Mouse (Mus musculus) ovary, postnatal 36 days (tissue): ENCODE measurements around the gene Cenpa.

Experiments used
- DNase-seq: peaks from one replicate; pipeline ENCODE4 v3.0.0; 2022; ENCODE audit warnings: low spot score, mixed read lengths

The Cenpa gene

GRCm38 (mm10) chr5:30666391-30667195 lies at the start of gene Cenpa:
Gene Cenpa (plus strand): TSS chr5:30666777.
- DNase-seq = peak; percentile 77

- DNase-seq = no peak
Observed at GRCm38 (mm10) chr5:30617357-30617756, 49.2 kb upstream of the Cenpa start.

- DNase-seq = peak; percentile 61
Observed at GRCm38 (mm10) chr5:30617851-30618250, 48.7 kb upstream of the Cenpa start.

GRCm38 (mm10) chr5:30618376-30619003 lies 48.1 kb upstream of the Cenpa start:
- DNase-seq = no peak

- no peak for DNase-seq
Observed at GRCm38 (mm10) chr5:30619211-30619610, 47.4 kb upstream of the Cenpa start.

GRCm38 (mm10) chr5:30620567-30620966 lies 46.0 kb upstream of the Cenpa start:
- no peak for DNase-seq

- DNase-seq = no peak
Observed at GRCm38 (mm10) chr5:30621211-30621790, 45.3 kb upstream of the Cenpa start.

- no peak for DNase-seq
Observed at GRCm38 (mm10) chr5:30621844-30622176, 44.8 kb upstream of the Cenpa start.

GRCm38 (mm10) chr5:30622177-30622840 lies 44.3 kb upstream of the Cenpa start:
- peak; percentile 38 for DNase-seq

GRCm38 (mm10) chr5:30622841-30623185 lies 43.8 kb upstream of the Cenpa start:
- DNase-seq = no peak

GRCm38 (mm10) chr5:30623380-30623779 lies 43.2 kb upstream of the Cenpa start:
- DNase-seq = no peak

GRCm38 (mm10) chr5:30624311-30624710 lies 42.3 kb upstream of the Cenpa start:
- DNase-seq = no peak

GRCm38 (mm10) chr5:30624908-30625307 lies 41.7 kb upstream of the Cenpa start:
- DNase-seq = no peak

GRCm38 (mm10) chr5:30625379-30625778 lies 41.2 kb upstream of the Cenpa start:
- no peak for DNase-seq

- no peak for DNase-seq
Observed at GRCm38 (mm10) chr5:30626331-30627105, 40.1 kb upstream of the Cenpa start.

- no peak for DNase-seq
Observed at GRCm38 (mm10) chr5:30628511-30628910, 38.1 kb upstream of the Cenpa start.

- DNase-seq = no peak
Observed at GRCm38 (mm10) chr5:30630401-30630800, 36.2 kb upstream of the Cenpa start.

GRCm38 (mm10) chr5:30632134-30632533 lies 34.4 kb upstream of the Cenpa start:
- DNase-seq = no peak

- no peak for DNase-seq
Observed at GRCm38 (mm10) chr5:30636994-30637393, 29.6 kb upstream of the Cenpa start.

GRCm38 (mm10) chr5:30638041-30638440 lies 28.5 kb upstream of the Cenpa start:
- DNase-seq = peak; percentile 84

GRCm38 (mm10) chr5:30643477-30644179 lies 22.9 kb upstream of the Cenpa start:
- DNase-seq = no peak
